Mouse (Mus musculus): ENCODE results near the gene Ank3. TPM values are rescaled to one million over a fixed set of nuclear protein-coding genes. Genes with fewer than 3 reads are reported as not detected.

Ank3 gene
- polyA plus RNA-seq, 1 experiment: 9.3 TPM

- WGBS: 84% methylated on average over 8 of the region's 8 CpGs
- Histone ChIP-seq H3K27ac (ENCODE audit: control insufficient read depth, insufficient read depth, low read depth, low read length, poor library complexity) (no peak overlapping the region), H3K4me3 (replicated peaks; ENCODE audit: control insufficient read depth, low read depth, low read length) (no peak overlapping the region), H3K4me1 (ENCODE audit: control insufficient read depth, insufficient read depth, low read length) (no peaks in the 10 kb centered on the region)
- TF ChIP-seq POLR2A (IDR thresholded peaks at IDR 0.05; ENCODE audit: borderline replicate concordance, control insufficient read depth, low read depth, low read length) (no peak), CTCF (IDR thresholded peaks at IDR 0.05; ENCODE audit: control insufficient read depth, insufficient read depth, low read length) (no peak)
These were observed 387.1 kb downstream of the Ank3 start for GRCm38 (mm10) chr10:69785692-69786091.

GRCm38 (mm10) chr10:69786220-69786993, 387.8 kb downstream of the Ank3 start:
- 73% methylated on average over 13 of the region's 13 CpGs for WGBS

GRCm38 (mm10) chr10:69787379-69787778, 388.8 kb downstream of the Ank3 start:
- 79% methylated on average over 10 of the region's 10 CpGs for WGBS
- Histone ChIP-seq H3K4me3 (replicated peaks; ENCODE audit: control insufficient read depth, low read depth, low read length) (no peak overlapping the region), H3K27ac (ENCODE audit: control insufficient read depth, insufficient read depth, low read depth, low read length, poor library complexity) (no peak overlapping the region), H3K4me1 (ENCODE audit: control insufficient read depth, insufficient read depth, low read length) (no peaks in the 10 kb centered on the region)
- TF ChIP-seq POLR2A (IDR thresholded peaks at IDR 0.05; ENCODE audit: borderline replicate concordance, control insufficient read depth, low read depth, low read length) (no peak), CTCF (IDR thresholded peaks at IDR 0.05; ENCODE audit: control insufficient read depth, insufficient read depth, low read length) (no peak)

More at GRCm38 (mm10) chr10:69786220-69786993, 387.8 kb downstream of the Ank3 start:
- Histone ChIP-seq H3K4me3 (replicated peaks; ENCODE audit: control insufficient read depth, low read depth, low read length) (no peak overlapping the region), H3K4me1 (ENCODE audit: control insufficient read depth, insufficient read depth, low read length) (no peaks in the 10 kb centered on the region), H3K27ac (ENCODE audit: control insufficient read depth, insufficient read depth, low read depth, low read length, poor library complexity) (no peak overlapping the region)
- TF ChIP-seq CTCF (IDR thresholded peaks at IDR 0.05; ENCODE audit: control insufficient read depth, insufficient read depth, low read length) (no peak), POLR2A (IDR thresholded peaks at IDR 0.05; ENCODE audit: borderline replicate concordance, control insufficient read depth, low read depth, low read length) (no peak)

GRCm38 (mm10) chr10:69790606-69791005, 392.0 kb downstream of the Ank3 start:
- WGBS: 79% methylated on average over 4 of the region's 4 CpGs
- no peak overlapping the region for H3K4me3 ChIP-seq (replicated peaks; ENCODE audit: control insufficient read depth, low read depth, low read length)
- H3K27ac ChIP-seq (ENCODE audit: control insufficient read depth, insufficient read depth, low read depth, low read length, poor library complexity): no peak overlapping the region
- H3K4me1 ChIP-seq (ENCODE audit: control insufficient read depth, insufficient read depth, low read length): no peaks in the 10 kb centered on the region; the same call in 1 of the 2 replicates
- TF ChIP-seq CTCF (IDR thresholded peaks at IDR 0.05; ENCODE audit: control insufficient read depth, insufficient read depth, low read length) (no peak), POLR2A (IDR thresholded peaks at IDR 0.05; ENCODE audit: borderline replicate concordance, control insufficient read depth, low read depth, low read length) (no peak)

- peaks cover 2% of the 10 kb centered on the region for H3K4me1 ChIP-seq (ENCODE audit: control insufficient read depth, insufficient read depth, low read length)
- no peak overlapping the region for H3K4me3 ChIP-seq (replicated peaks; ENCODE audit: control insufficient read depth, low read depth, low read length)
- TF ChIP-seq POLR2A (IDR thresholded peaks at IDR 0.05; ENCODE audit: borderline replicate concordance, control insufficient read depth, low read depth, low read length): no peak
- no peak for TF ChIP-seq CTCF (IDR thresholded peaks at IDR 0.05; ENCODE audit: control insufficient read depth, insufficient read depth, low read length)
- no peak overlapping the region for H3K27ac ChIP-seq (ENCODE audit: control insufficient read depth, insufficient read depth, low read depth, low read length, poor library complexity)
- 33% methylated on average over 7 of the region's 7 CpGs for WGBS
These were observed 393.4 kb downstream of the Ank3 start for GRCm38 (mm10) chr10:69791951-69792350.

- Histone ChIP-seq H3K4me3 (replicated peaks; ENCODE audit: control insufficient read depth, low read depth, low read length) (no peak overlapping the region), H3K4me1 (ENCODE audit: control insufficient read depth, insufficient read depth, low read length) (peaks cover 2% of the 10 kb centered on the region), H3K27ac (ENCODE audit: control insufficient read depth, insufficient read depth, low read depth, low read length, poor library complexity) (no peak overlapping the region)
- no peak for TF ChIP-seq POLR2A (IDR thresholded peaks at IDR 0.05; ENCODE audit: borderline replicate concordance, control insufficient read depth, low read depth, low read length)
- no peak for TF ChIP-seq CTCF (IDR thresholded peaks at IDR 0.05; ENCODE audit: control insufficient read depth, insufficient read depth, low read length)
- WGBS: 86% methylated on average over 9 of the region's 9 CpGs
These were observed 393.8 kb downstream of the Ank3 start for GRCm38 (mm10) chr10:69792400-69792799.

GRCm38 (mm10) chr10:69793079-69793478, 394.5 kb downstream of the Ank3 start:
- Histone ChIP-seq H3K4me1 (ENCODE audit: control insufficient read depth, insufficient read depth, low read length) (peaks cover 2% of the 10 kb centered on the region), H3K4me3 (replicated peaks; ENCODE audit: control insufficient read depth, low read depth, low read length) (no peak overlapping the region), H3K27ac (ENCODE audit: control insufficient read depth, insufficient read depth, low read depth, low read length, poor library complexity) (no peak overlapping the region)
- no peak for TF ChIP-seq POLR2A (IDR thresholded peaks at IDR 0.05; ENCODE audit: borderline replicate concordance, control insufficient read depth, low read depth, low read length)
- TF ChIP-seq CTCF (IDR thresholded peaks at IDR 0.05; ENCODE audit: control insufficient read depth, insufficient read depth, low read length): peak; percentile 26; the same call in 1 of the 2 replicates
- 60% methylated on average over 9 of the region's 9 CpGs for WGBS

GRCm38 (mm10) chr10:69795656-69796055, 397.1 kb downstream of the Ank3 start:
- 79% methylated on average over 3 of the region's 3 CpGs for WGBS
- TF ChIP-seq POLR2A (IDR thresholded peaks at IDR 0.05; ENCODE audit: borderline replicate concordance, control insufficient read depth, low read depth, low read length) (no peak), CTCF (IDR thresholded peaks at IDR 0.05; ENCODE audit: control insufficient read depth, insufficient read depth, low read length) (no peak)
- H3K27ac ChIP-seq (ENCODE audit: control insufficient read depth, insufficient read depth, low read depth, low read length, poor library complexity): no peak overlapping the region
- H3K4me1 ChIP-seq (ENCODE audit: control insufficient read depth, insufficient read depth, low read length): peaks cover 2% of the 10 kb centered on the region
- no peak overlapping the region for H3K4me3 ChIP-seq (replicated peaks; ENCODE audit: control insufficient read depth, low read depth, low read length)
